Mouse (Mus musculus) midbrain, embryonic 10.5 days (tissue): ENCODE data around the gene Pm20d1. TPM values are rescaled to one million over a fixed set of nuclear protein-coding genes. Genes with fewer than 3 reads are reported as not detected.
"Not testable (repeated sequence)": the region's sequence is repeated elsewhere in the genome, so short reads cannot be mapped to it uniquely, and the experiment has no call there.

ENCODE experiments used
- DNase-seq: peaks from one replicate; pipeline ENCODE4 v3.0.0-alpha.2; 2017; ENCODE audit warnings: low spot score
- H3K27ac ChIP-seq: fragments of 300-500 bp; sonication (generic); replicated peaks from 2 replicates; pipeline ENCODE4 v1.5.1; 2016; ENCODE audit warnings: mild to moderate bottlenecking
- H3K27me3 ChIP-seq: fragments of 300-500 bp; sonication (generic); 2 replicates; pipeline ENCODE4 v1.6.1; 2016; ENCODE audit warnings: low read depth, mild to moderate bottlenecking; ENCODE audit not compliant: poor library complexity, severe bottlenecking
- H3K36me3 ChIP-seq: fragments of 300-500 bp; sonication (generic); 2 replicates; pipeline ENCODE4 v1.6.1; 2016; ENCODE audit warnings: mild to moderate bottlenecking, moderate library complexity
- H3K4me1 ChIP-seq: fragments of 300-500 bp; sonication (generic); 2 replicates; pipeline ENCODE4 v1.6.1; 2016
- H3K4me3 ChIP-seq: fragments of 300-500 bp; sonication (generic); 2 replicates; pipeline ENCODE4 v1.5.1; 2016; ENCODE audit warnings: mild to moderate bottlenecking, moderate library complexity
- H3K9me3 ChIP-seq: fragments of 300-500 bp; sonication (generic); replicated peaks from 2 replicates; pipeline ENCODE4 v1.6.1; 2016; ENCODE audit warnings: mild to moderate bottlenecking
- WGBS: fragments of 180-500 bp; shearing (Covaris S2); methylation state at CpG from one replicate; pipeline ENCODE4 v1.1.7; 2016; 5-methylcytosine and 5-hydroxymethylcytosine counted together
- polyA plus RNA-seq: library from polyadenylated mRNA; unstranded; fragments of >200 nt; fragmentation: Nextera tagmentation; extraction: Ambion mirVana; gene quantifications from 2 replicates; pipeline ENCODE4 v1.2.1, GENCODE M21; 2016

Pm20d1 gene
- polyA plus RNA-seq, 1 experiment from 2014 or later = 1.8 TPM

DNA sequence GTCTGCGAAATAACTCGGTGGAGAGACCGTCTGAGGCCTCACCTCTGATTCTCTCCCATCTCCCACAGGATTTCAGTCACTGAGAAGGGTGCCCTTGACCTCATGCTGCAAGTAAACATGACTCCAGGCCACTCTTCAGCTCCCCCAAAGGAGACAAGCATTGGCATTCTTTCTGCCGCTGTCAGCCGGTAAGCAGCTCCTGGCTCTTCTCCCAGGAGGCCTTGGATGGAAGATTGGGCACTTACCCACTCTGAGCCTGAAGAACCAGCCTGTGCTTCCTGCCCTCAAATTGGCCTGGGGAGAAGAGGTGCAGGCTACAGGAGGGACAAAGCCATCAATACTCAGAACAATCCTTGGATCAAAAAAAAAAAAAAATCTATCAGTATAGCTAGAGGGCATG, 5.5 kb downstream of the Pm20d1 start:
- H3K4me3 ChIP-seq = no peak overlapping the region
- H3K4me1 ChIP-seq = peaks cover 7% of the 10 kb centered on the region; the same call in 1 of the 2 replicates
- 91% methylated on average over 5 of the region's 5 CpGs for WGBS
- peaks cover 13% of the 10 kb centered on the region; the same call in 1 of the 2 replicates for H3K27me3 ChIP-seq
- no peaks in the 10 kb centered on the region for H3K36me3 ChIP-seq
- no peak for DNase-seq
- H3K9me3 ChIP-seq = no peaks in the 10 kb centered on the region
- H3K27ac ChIP-seq = no peak overlapping the region

DNA sequence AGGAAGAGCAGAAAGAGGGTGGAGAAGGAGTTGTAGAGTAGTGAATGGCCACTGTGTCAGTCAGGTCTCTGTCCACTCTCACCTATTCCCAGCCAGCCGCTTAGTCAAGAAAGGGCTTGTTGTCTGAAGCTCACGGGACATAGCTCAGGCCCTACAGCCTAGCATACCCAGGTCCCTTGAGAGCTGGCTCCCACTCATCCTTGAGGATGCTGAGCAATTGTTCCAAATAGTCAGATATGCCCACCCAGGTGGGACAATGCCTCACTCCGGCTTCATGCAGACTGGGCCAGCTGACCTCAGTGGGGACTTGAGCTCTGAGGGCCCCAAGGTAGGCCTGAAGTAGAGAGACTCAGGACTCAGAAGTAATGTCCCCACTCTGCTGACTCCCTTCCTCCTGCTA, 7.0 kb downstream of the Pm20d1 start:
- Histone ChIP-seq H3K27ac (no peak overlapping the region), H3K36me3 (no peaks in the 10 kb centered on the region), H3K4me3 (no peak overlapping the region), H3K27me3 (no peaks in the 10 kb centered on the region), H3K9me3 (no peaks in the 10 kb centered on the region), H3K4me1 (peaks cover 4% of the 10 kb centered on the region; the same call in 1 of the 2 replicates)
- WGBS = 97% methylated on average over 3 of the region's 3 CpGs
- DNase-seq = no peak

DNA sequence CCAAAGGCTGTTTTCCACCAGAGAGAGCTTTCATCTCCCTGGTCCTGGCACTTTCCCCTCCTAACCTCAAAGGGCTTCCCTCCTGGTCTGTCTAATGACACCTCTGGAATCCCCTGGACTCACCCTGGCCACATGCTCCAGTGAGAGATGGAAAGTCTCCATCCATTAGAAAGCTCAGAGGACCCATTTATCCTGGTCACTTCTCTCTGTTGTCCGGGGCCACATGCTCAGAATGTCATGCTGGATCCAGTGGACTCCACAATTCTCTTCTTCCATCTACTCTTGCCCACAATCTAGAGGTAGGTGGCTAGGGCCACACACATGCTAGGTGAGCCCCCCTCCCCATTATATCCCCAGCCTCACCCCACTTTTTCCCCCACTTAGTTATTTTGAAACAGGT, 11.8 kb downstream of the Pm20d1 start:
- no peak overlapping the region for H3K27ac ChIP-seq
- no peaks in the 10 kb centered on the region for H3K27me3 ChIP-seq
- H3K36me3 ChIP-seq = no peaks in the 10 kb centered on the region
- no peaks in the 10 kb centered on the region for H3K9me3 ChIP-seq
- 91% methylated on average over 1 of the region's 1 CpGs for WGBS
- no peaks in the 10 kb centered on the region for H3K4me1 ChIP-seq
- no peak overlapping the region for H3K4me3 ChIP-seq
- no peak for DNase-seq

DNA sequence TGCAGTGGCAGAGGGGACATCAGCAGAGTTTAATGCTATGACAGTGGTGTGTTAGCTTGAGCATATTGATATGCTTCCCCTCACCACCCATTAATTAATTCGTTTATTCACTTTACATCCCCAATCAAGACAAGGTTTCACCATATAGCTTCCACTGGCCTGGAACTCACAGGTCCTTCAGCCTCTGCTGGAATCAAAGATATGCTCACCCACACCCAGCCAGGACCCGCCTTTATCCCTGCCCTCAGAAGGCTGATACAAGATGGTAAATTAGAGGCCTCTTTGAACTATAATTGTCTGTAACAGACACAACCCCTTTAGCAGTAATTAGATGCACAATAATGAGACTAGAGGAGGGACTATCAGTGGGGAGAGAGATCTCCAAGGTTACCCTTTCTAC, 12.5 kb downstream of the Pm20d1 start:
- Histone ChIP-seq H3K27me3 (no peaks in the 10 kb centered on the region), H3K36me3 (no peaks in the 10 kb centered on the region), H3K4me3 (no peak overlapping the region), H3K27ac (no peak overlapping the region), H3K9me3 (no peaks in the 10 kb centered on the region), H3K4me1 (no peaks in the 10 kb centered on the region)
- whole genome bisulfite sequencing = 79% methylated on average over 2 of the region's 2 CpGs
- DNase-seq = no peak

DNA sequence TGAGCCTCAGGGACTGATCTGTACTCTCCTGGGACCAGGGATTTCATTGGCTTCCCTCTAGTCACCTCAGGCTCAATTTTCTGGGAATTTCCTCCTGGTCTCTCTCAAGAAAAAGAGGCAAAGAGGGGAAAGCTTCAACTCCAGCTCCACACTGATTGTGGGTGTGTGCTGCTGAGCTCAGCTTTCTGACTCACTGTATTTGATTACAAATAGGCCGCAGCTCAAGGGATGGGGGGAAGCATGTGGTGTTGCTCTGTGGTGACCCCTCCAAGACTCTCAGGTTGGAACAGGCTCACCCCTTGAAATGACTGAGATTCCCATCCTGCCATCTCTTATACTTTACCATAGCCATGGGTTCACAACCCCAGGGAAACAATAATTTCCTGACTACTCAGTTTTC, 14.2 kb downstream of the Pm20d1 start:
- no peaks in the 10 kb centered on the region for H3K9me3 ChIP-seq
- H3K4me3 ChIP-seq = no peak overlapping the region
- H3K27ac ChIP-seq = no peak overlapping the region
- DNase-seq = no peak
- no peaks in the 10 kb centered on the region for H3K27me3 ChIP-seq
- H3K4me1 ChIP-seq = no peaks in the 10 kb centered on the region
- H3K36me3 ChIP-seq = no peaks in the 10 kb centered on the region
- 86% methylated on average over 1 of the region's 1 CpGs for WGBS

DNA sequence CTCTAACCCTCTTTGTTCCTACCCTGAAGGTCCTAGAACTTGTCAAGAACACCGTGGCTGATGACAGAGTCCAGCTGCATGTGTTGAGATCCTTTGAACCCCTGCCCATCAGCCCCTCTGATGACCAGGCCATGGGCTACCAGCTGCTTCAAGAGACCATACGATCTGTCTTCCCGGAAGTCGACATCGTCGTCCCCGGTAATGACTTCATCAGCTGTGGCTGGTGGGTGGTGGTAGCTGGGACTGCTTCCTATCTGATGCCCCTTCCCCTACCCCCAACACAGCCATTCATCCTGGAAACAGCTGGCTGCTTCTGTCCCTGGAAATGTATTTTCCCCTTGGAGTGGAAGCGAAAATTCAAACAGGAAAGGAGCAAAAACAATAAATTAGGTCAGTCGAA, 14.8 kb downstream of the Pm20d1 start:
- no peaks in the 10 kb centered on the region for H3K36me3 ChIP-seq
- no peaks in the 10 kb centered on the region for H3K4me1 ChIP-seq
- WGBS = 87% methylated on average over 9 of the region's 9 CpGs
- no peaks in the 10 kb centered on the region for H3K27me3 ChIP-seq
- H3K4me3 ChIP-seq = no peak overlapping the region
- no peak for DNase-seq
- H3K9me3 ChIP-seq = no peaks in the 10 kb centered on the region
- no peak overlapping the region for H3K27ac ChIP-seq

DNA sequence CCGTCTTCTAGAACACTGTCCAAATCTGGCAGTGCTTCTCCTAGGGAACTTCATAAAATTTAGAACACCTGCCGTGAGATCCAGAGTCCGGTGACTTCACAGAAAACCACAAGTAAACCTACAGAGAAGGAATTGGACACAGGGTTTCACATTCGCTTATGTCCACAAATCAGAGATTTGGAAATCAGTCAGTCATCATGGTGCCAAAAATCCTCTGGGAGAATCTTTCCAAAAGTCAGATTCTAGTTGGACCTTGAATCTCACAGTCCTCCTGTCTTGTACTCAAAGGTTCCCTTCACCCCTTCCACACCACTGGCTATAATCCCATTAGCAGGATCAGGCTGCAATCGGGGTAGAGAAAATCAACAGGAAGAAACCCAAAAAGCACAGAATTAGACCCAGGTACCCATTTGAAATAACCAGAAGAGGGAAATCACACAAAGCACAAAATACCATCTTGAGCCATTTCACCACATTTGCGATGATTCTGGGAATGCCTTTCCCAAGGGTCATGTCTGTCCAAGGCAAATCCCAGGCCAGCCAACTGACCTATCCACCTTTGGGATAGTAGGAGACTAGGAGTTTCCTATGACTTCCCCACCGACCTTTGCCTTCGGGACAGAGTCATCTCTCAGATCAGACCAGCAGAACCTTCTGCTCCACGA, 15.6 kb downstream of the Pm20d1 start:
- no peak for DNase-seq
- Histone ChIP-seq H3K9me3 (no peaks in the 10 kb centered on the region), H3K36me3 (no peaks in the 10 kb centered on the region), H3K4me1 (no peaks in the 10 kb centered on the region), H3K4me3 (no peak overlapping the region), H3K27ac (no peak overlapping the region), H3K27me3 (no peaks in the 10 kb centered on the region)
- 85% methylated on average over 9 of the region's 9 CpGs for WGBS

DNA sequence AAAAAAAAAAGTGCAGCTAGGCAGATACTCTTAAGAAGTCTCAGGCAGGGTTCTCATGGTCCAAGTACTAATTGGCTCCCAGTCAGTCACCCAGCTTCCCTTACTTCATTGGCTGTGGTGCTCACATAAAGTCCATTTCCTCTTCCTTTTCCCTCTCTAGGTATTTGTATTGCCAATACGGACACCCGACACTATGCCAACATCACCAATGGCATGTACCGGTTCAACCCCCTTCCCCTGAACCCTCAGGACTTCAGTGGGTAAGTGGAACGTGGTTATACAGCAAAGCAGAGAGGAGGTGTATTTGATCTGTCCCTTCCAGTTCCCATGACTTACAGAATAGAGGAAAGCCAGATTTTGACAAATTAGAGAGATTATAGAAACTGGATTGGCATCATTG, 16.6 kb downstream of the Pm20d1 start:
- Histone ChIP-seq H3K27me3 (no peaks in the 10 kb centered on the region), H3K9me3 (no peaks in the 10 kb centered on the region), H3K4me3 (no peak overlapping the region), H3K27ac (no peak overlapping the region), H3K4me1 (no peaks in the 10 kb centered on the region), H3K36me3 (no peaks in the 10 kb centered on the region)
- WGBS = 89% methylated on average over 4 of the region's 4 CpGs
- no peak for DNase-seq

DNA sequence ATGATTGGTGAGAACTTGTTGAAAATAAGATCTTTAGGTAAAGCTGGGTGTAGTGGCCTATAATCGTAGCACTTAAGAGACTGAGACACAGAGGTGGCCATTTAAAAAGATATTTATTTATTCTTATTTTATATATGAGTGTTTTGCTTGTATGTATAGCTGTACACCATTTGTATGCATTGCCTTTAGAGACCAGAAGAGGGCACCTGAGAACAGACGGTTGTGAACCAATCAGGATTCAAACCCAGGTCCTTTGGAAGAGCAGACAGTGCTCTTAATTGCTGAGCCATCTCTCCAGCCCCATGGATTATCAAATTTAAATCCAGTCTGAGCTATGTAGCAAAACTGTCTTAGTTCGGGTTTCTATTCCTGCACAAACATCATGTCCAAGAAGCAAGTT, 17.0 kb downstream of the Pm20d1 start:
- 87% methylated on average over 3 of the region's 3 CpGs for WGBS
- no peaks in the 10 kb centered on the region for H3K9me3 ChIP-seq
- no peaks in the 10 kb centered on the region for H3K36me3 ChIP-seq
- no peak overlapping the region for H3K4me3 ChIP-seq
- DNase-seq = no peak
- H3K27me3 ChIP-seq = no peaks in the 10 kb centered on the region
- no peaks in the 10 kb centered on the region for H3K4me1 ChIP-seq
- H3K27ac ChIP-seq = no peak overlapping the region

DNA sequence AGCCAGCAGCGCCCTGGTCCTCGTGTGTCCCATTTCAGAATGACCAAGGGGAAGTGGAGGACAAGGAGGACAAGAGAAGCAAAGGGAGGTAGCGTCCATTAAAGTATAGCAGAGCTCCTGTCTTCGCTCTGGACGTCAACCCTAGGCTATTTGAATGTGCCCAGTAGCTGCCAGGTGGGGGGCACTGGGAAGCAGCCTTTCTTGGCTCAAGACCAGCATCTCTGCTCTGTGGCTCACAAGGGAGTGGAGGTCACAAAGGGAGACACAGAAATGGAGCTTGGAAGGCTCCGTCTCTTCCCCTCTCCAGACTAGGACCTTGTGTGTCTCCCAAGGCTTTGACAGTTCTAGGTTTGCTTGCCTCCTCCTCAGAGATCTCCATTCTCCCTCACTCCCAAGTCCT, 19.7 kb downstream of the Pm20d1 start:
- H3K27ac ChIP-seq = no peak overlapping the region
- H3K36me3 ChIP-seq = no peaks in the 10 kb centered on the region
- no peak for DNase-seq
- H3K4me3 ChIP-seq = no peak overlapping the region
- 85% methylated on average over 6 of the region's 6 CpGs for WGBS
- H3K9me3 ChIP-seq = no peaks in the 10 kb centered on the region
- no peaks in the 10 kb centered on the region for H3K4me1 ChIP-seq
- H3K27me3 ChIP-seq = no peaks in the 10 kb centered on the region

DNA sequence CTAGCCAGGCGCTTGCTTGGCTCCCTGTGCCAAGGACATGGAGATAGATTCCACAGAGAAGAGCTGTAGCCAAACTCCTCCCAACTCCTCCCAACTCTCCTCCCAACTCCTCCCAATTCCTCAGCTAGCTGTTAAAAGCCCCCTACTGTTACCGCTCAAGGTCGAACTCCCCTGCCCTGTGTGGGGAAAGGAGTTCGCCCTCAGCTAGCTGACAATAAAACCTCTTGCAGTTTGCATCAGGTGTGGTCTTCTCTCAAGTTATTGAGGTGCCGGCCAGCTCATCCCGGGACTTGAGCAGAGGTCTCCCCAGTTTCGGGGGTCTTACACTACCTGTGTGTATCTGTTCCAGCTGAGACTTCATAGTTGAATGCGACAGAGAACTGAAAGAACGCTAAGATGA, 23.2 kb downstream of the Pm20d1 start:
- WGBS = 80% methylated on average over 9 of the region's 9 CpGs
- not testable (repeated sequence) for H3K4me1 ChIP-seq, H3K4me3 ChIP-seq, H3K27ac ChIP-seq, H3K9me3 ChIP-seq, H3K27me3 ChIP-seq, DNase-seq, H3K36me3 ChIP-seq

DNA sequence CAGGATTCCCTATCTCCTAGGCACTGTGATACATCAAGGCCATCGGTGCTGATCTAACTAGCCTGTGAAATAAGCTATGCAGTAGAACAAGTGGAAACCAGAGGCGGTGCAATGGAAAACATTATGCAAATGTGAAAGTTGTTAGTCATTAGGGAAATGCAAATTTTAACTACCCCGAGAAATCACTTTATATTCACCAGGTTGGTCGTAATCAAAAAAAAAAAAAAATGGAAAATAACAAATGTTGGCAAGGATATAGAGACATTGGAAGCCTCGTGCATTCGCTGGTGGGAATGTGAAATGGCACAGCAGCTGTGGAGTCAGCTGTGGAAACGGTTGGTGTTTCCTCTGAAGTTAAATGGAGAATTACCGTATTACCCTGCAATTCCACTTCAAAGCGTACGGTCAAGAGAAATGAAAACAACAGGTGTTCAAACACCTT, 23.7 kb downstream of the Pm20d1 start:
- no peak overlapping the region for H3K27ac ChIP-seq
- no peaks in the 10 kb centered on the region for H3K36me3 ChIP-seq
- H3K4me1 ChIP-seq = no peaks in the 10 kb centered on the region
- H3K4me3 ChIP-seq = no peak overlapping the region
- H3K27me3 ChIP-seq = no peaks in the 10 kb centered on the region
- no peaks in the 10 kb centered on the region for H3K9me3 ChIP-seq
- WGBS = 92% methylated on average over 10 of the region's 10 CpGs
- no peak for DNase-seq

DNA sequence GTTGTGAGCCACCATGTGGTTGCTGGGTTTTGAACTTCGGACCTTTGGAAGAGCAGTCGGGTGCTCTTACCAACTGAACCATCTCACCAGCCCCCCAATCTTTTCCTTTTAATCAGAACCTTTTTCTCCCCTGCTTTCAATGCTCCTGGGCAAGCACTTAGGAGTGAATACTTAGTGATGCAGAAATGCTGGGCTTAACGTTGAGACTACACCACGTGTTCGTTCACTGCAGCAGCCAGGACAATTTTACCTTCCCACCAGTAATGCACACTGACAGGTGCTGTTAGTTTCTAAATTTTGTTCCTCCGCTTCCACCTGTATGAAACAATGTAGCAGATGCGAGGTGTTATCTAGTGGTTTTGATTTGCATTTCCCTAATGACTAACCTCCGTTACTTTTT, 25.1 kb downstream of the Pm20d1 start:
- peaks cover 8% of the 10 kb centered on the region for H3K27me3 ChIP-seq
- H3K36me3 ChIP-seq = no peaks in the 10 kb centered on the region
- no peaks in the 10 kb centered on the region for H3K9me3 ChIP-seq
- 79% methylated on average over 8 of the region's 8 CpGs for WGBS
- H3K4me3 ChIP-seq = no peak overlapping the region
- no peak overlapping the region for H3K27ac ChIP-seq
- peaks cover 3% of the 10 kb centered on the region for H3K4me1 ChIP-seq
- DNase-seq = no peak
